In genomic region chr2:35215363-35215762, GRCm38 (mm10) we compare ENCODE assay signal across 9 mouse cellular contexts. TPM values are rescaled to one million over a fixed set of nuclear protein-coding genes. Genes with fewer than 3 reads are reported as not detected.
A peak's percentile ranks its signal among the peaks of the same experiment; 100 is the strongest.
DNase-seq lines count a peak whose midpoint lies in the region; ATAC-seq and TF ChIP-seq lines count a peak whose summit lies in the region.
"Had no signal": no experiment of that assay in that cellular context is flagged by ENCODE, and none has a peak within 500 bp of the region (broad histone marks: within the 10 kb centered on the region; RNA-seq: fewer than 3 reads in every experiment).

No protein-coding gene starts in this region.

- intact Hi-C loops in heart, postnatal 10 days (cut with DNase I), result no loop called here

- no peaks in the 10 kb centered on the region for H3K27me3 ChIP-seq in forebrain, embryonic 15.5 days
- H3K27me3 ChIP-seq: Patski had no signal

- no peak overlapping the region for H3K4me3 ChIP-seq in forebrain, embryonic 15.5 days
- H3K4me3 ChIP-seq in olfactory bulb, adult 2 months (ENCODE audit: insufficient read depth, low read depth, low read length), result no peak overlapping the region

- 0 out of 2 replicates have a peak, but pooled peaks have one; percentile 6 for ATAC-seq in forebrain, embryonic 15.5 days (replicated peaks)
- ATAC-seq in granulocyte monocyte progenitor cell, adult 5-6 weeks (replicated peaks; ENCODE audit: poor library complexity, severe bottlenecking), result no peak

- no peaks in the 10 kb centered on the region for H3K9me3 ChIP-seq in forebrain, embryonic 15.5 days

- TF ChIP-seq CTCF in olfactory bulb, adult 2 months (IDR thresholded peaks at IDR 0.05; ENCODE audit: insufficient read depth, low read depth, low read length), result no peak

- no peaks in the 10 kb centered on the region for H3K36me3 ChIP-seq in forebrain, embryonic 15.5 days

- peaks cover 8% of the 10 kb centered on the region for H3K4me1 ChIP-seq in forebrain, embryonic 15.5 days
- peaks cover 4% of the 10 kb centered on the region; the same call in 1 of the 2 replicates for H3K4me1 ChIP-seq in olfactory bulb, adult 2 months (ENCODE audit: control insufficient read depth, insufficient read depth, low read length)

- WGBS in forebrain, embryonic 15.5 days, result 10% methylated on average over 14 of the region's 14 CpGs
- WGBS in olfactory bulb, adult 2 months, result 67% methylated on average over 14 of the region's 14 CpGs

- H3K9ac ChIP-seq in forebrain, embryonic 15.5 days (replicated peaks), result no peak overlapping the region

- peak; percentile 45 to 53 for DNase-seq in right cerebral cortex, postnatal 10 days (ENCODE audit: low spot score in 2 of 2)
- no peak for DNase-seq in right cerebral cortex, postnatal 14 days
- DNase-seq in kidney, postnatal 14 days, result peak; percentile 40
- DNase-seq in left cerebral cortex, adult 11 months (ENCODE audit: low spot score), result no peak
- no peak for DNase-seq in heart, postnatal 10 days

- no peak overlapping the region for H3K4me2 ChIP-seq in forebrain, embryonic 15.5 days (replicated peaks)

- H3K27ac ChIP-seq in forebrain, embryonic 15.5 days (replicated peaks), result no peak overlapping the region
- H3K27ac ChIP-seq in olfactory bulb, adult 2 months (ENCODE audit: insufficient read depth, low read depth, low read length), result peak overlapping the region; percentile 20; the same call in 1 of the 2 replicates

- TF ChIP-seq POLR2A in olfactory bulb, adult 2 months (IDR thresholded peaks at IDR 0.05; ENCODE audit: insufficient read depth, low read depth, low read length), result no peak

RNA-seq across cellular contexts. Expression of gene Rab14, which starts 14.4 kb away (rescaled TPM):
- 445 and 460 TPM in 2 replicates for polyA plus RNA-seq in forebrain, embryonic 15.5 days (2015; fragmentation: Nextera tagmentation; extraction: Ambion mirVana)
- polyA plus RNA-seq in olfactory bulb, adult 2 months (2012; ENCODE audit: insufficient read depth, insufficient read length, low replicate concordance, missing spikeins), result 306 and 317 TPM in 2 replicates
- total RNA-seq in granulocyte monocyte progenitor cell, adult 5-6 weeks (2014; fragmentation: Nextera tagmentation), result 102 and 118 TPM in 2 replicates
- total RNA-seq in granulocyte monocyte progenitor cell, adult 5-6 weeks (2017), result 102 and 136 TPM in 2 replicates
- total RNA-seq in heart, postnatal 10 days (2021), result 100 to 1,000 TPM; 154 to 160 TPM

RNA-seq across cellular contexts. Expression of gene Gsn, which starts 40.8 kb away (rescaled TPM):
- 18.0 and 18.1 TPM in 2 replicates for polyA plus RNA-seq in forebrain, embryonic 15.5 days (2015; fragmentation: Nextera tagmentation; extraction: Ambion mirVana)
- polyA plus RNA-seq in olfactory bulb, adult 2 months (2012; ENCODE audit: insufficient read depth, insufficient read length, low replicate concordance, missing spikeins), result not detected in 2 replicates
- 3.7 and 7.8 TPM in 2 replicates for total RNA-seq in granulocyte monocyte progenitor cell, adult 5-6 weeks (2014; fragmentation: Nextera tagmentation)
- 8.4 and 10.0 TPM in 2 replicates for total RNA-seq in granulocyte monocyte progenitor cell, adult 5-6 weeks (2017)
- 100 to 1,000 TPM; 213 to 249 TPM for total RNA-seq in heart, postnatal 10 days (2021)

Comparison
In these comparisons a context has a peak if more than half of its experiments do, and no peak if none do; other contexts are left out.
1. DNase-seq: peak in right cerebral cortex, postnatal 10 days (2 of 2) and kidney, postnatal 14 days (single experiment); none in right cerebral cortex, postnatal 14 days (single experiment), left cerebral cortex, adult 11 months (single experiment) and heart, postnatal 10 days (0 of 2).
2. RNA of gene Gsn, which starts 40.8 kb away (total RNA-seq): 213 to 249 TPM in heart, postnatal 10 days; 3.7 to 10.0 TPM in granulocyte monocyte progenitor cell, adult 5-6 weeks; every median in the first group is over 10 times any median in the second.